Mouse (Mus musculus) E14TG2a.4 (cell line): Measurements from ENCODE around the gene Hsd17b13.

Experiments
- CTCF ChIP-seq: conservative IDR thresholded peaks from 2 replicates; pipeline ENCODE4 v1.5.1; 2014; ENCODE audit warnings: low read length
- NANOG ChIP-seq: IDR thresholded peaks from 2 replicates; pipeline ENCODE4 v1.6.1; 2014; ENCODE audit warnings: borderline replicate concordance, low read length, mixed read lengths

DNA sequence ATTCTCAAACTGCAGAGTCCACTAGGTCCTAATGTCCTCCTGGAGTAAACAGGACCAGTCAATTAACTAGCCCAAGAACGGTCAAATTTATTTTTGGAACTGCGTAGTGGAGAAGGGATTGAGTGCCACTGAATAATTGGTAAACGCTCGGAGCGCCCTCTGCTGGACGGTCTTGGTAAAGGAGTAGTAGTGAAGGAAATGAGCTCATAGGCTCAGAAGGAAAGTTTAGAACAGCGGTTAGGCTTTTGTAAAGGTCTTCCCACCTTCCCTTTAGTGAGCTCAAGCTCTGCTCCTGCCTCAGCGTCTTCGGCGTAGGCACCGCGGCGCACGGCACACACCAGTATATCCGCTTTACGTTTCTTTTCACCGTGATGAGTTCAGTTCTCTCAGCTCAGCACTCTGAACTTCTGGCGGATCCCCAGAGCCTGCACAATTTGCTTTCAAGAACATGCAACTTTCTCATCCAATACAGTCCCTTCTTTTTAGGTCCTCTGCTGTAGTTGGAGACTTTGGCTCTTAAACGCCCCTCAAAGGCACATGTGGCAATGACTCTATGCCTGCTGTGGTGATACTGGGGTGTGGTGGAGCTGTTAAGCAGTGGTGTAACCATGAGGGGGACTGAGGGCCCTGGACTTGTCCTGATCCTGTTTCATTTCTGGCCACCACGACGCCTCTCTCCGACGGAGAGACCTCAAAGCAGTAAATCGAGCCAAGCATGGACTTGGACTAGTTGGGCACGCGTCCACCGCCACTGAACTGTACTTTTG, 49.6 kb downstream of the Hsd17b13 start:
- TF ChIP-seq CTCF = peak; percentile 72
- TF ChIP-seq NANOG = no peak
